Mouse (Mus musculus): ENCODE results near the gene Ttll12.

- TF ChIP-seq CTCF (IDR thresholded peaks at IDR 0.05; ENCODE audit: low read depth, low read length), result no peak
- TF ChIP-seq POLR2A (IDR thresholded peaks at IDR 0.05; ENCODE audit: extremely low read depth, insufficient read depth, low read length), result no peak
Measured at GRCm38 (mm10) chr15:83629716-83630115, 34.8 kb upstream of the Ttll12 start.
